Mouse (Mus musculus): ENCODE measurements around the gene Zc3h12c.
"Not testable (repeated sequence)": the region's sequence is repeated elsewhere in the genome, so short reads cannot be mapped to it uniquely, and the experiment has no call there.

Gene Zc3h12c

GRCm38 (mm10) chr9:52102060-52102844, 66.1 kb downstream of the Zc3h12c start:
- no peak for DNase-seq (ENCODE audit: low spot score in 2 of 2)

- DNase-seq (ENCODE audit: low spot score in 2 of 2), result no peak
Measured at GRCm38 (mm10) chr9:52100426-52100825, 67.9 kb downstream of the Zc3h12c start.

DNA sequence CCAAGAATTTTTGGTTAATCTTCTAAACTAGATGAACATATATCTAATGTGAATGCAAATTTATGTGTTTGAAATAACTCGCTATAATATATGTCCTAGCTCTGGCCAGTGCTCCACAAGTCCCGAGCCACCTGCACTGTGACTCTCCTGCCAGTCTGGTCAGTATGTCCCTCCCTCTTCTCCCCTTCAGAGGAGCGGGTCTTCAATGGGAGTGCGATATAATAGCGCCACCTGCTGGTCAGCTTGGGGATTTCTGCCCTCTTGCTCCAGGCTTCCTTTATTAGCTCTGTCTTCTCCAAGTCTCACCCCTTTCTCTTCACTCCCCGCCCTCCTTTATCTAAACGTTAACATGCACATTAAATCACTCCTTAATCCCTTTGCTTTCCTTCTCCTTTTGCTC, 69.8 kb downstream of the Zc3h12c start:
- peak; percentile 41 to 80 for DNase-seq (ENCODE audit: low spot score in 2 of 2)

DNA sequence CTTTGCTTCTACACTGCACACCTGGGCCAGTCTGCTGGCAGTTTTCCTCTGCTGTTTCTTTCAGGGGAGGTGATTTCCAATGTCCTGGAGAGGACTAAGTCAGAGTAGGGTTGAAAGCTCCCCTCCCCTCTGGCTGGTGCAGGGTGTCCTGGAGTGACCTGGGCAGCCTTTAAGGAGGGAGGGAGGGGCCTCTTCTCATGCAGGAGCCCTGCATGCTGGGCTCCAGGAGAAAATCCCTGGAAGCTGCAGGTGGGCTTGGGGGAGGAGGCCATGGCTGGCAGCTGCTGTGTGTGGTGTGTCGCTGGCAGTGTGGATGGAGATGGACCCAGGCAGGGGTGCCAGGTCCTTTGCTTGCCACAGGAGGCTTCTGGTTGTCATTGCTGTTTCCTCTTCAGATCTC, 71.0 kb downstream of the Zc3h12c start:
- DNase-seq (ENCODE audit: low spot score in 2 of 2), result no peak

DNA sequence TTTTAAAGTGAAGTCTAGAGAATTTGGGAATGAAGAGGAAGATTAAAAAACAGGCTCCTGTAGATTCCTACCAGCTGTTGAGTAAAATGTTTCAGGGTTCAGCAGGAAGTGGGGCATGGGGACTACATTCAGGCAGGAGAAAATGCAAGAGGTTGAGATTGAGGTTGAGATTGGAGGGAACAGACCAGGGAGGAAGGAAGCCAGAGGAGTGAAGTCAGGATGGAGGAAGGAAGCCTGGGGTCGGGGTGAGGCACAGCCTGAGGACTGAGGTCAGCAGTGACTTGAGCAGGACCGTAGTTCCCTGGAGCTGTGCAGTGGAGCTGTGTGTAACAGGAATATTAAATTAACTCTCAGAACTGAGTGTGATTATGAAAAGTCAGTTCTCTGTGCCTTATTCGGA, 72.7 kb downstream of the Zc3h12c start:
- DNase-seq (ENCODE audit: low spot score in 2 of 2), result no peak

DNA sequence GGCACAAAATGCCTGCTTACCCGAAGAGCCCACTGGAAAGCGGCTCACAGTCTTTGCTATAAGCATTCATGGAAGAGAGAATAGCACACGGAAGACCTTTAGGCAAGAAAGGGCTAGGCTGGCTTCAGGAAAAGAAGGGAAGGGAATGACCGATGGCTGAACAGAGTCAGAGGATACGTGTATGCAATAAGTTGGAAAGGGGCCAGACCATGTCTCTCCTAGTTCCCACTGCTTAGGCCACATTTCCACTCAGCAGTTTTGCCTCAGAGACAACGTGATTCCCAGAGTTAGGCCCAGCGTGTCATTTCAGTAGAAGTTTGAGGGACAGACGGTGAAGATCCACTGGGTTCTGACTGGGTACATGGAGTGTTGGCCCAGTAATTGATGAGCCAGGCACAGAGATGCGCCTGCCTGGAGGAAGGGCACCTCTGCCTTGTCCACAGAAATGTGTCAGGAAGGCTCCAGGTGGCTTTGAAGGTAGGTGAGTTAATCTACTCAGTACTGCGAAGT, 73.8 kb downstream of the Zc3h12c start:
- no peak for DNase-seq (ENCODE audit: low spot score in 2 of 2)

DNA sequence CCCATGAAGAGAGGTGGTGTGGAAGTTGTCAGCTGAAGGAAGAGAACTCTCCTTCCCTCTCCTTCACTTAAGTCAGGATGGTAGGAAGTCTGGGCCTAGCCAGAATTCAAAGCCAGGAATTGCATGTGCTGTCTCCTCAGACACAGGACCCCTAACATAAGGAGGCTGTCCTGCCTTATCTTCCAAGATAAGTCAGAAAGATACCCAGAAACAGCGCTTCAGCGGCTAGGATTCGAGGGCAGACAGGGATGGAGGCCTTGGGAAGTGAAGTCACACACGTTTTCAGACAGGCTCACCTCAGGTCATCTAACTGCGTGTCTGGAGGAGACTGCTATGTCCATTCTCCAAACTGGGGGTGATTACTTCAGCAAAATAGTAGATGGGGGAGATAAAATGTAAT, 74.4 kb downstream of the Zc3h12c start:
- no peak for DNase-seq (ENCODE audit: low spot score in 2 of 2)

DNA sequence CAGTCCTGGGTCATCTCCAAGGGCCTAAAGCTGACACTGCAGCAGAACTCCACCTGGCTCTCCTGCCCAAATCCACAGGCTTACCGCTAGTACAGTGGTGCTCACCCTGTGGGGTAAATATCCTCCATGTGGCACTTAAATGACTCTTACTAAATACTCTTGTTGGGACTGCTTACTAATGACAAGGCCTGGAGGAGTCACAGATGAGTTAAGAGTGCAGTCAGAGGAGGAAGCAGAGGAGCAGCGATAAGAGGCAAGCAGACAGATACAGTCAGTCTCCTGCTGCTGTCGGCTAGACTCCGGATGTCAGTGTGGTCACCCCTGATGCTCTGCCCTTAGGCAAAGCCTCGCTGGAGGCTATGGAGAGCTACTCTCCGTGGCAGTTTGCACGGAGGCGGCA, 75.3 kb downstream of the Zc3h12c start:
- DNase-seq (ENCODE audit: low spot score in 2 of 2), result no peak

DNA sequence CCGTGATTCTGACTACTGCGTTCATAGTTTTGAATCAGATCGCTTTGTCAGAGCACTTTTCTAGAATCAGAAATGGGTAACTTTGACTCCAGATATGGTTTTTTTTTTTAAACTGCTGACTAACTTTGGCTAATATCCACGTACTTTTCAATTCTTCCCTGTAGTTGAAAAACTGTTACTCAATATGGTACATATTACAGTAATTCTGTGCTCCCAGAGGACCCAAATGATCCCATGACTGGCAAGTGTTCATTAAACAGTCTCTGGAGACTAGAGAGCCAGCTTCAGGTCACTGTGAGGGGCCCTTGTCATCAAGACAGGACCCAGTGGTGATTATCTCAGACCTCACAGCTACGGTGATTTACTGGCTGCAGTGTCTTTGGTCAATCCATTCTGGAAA, 76.1 kb downstream of the Zc3h12c start:
- DNase-seq (ENCODE audit: low spot score in 2 of 2), result no peak

DNA sequence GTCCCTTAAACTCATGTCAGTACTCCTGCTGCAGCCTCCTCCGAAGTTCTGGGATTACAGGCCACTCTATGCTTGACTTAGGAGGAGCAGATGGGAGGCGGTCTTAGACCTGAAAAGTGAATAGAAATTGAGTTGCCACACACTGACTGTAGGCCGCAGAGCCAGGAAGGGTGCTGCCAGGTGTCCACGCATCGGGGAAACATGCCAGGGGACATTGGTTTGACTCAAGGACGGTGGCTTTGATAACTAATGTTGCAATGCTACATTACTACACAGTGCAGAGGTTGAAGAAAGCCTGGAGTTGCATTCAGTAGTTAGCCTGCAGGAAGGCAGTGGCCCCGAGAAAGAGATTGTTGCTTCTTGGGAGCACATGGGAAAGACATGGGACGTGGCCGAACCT, 76.6 kb downstream of the Zc3h12c start:
- DNase-seq (ENCODE audit: low spot score in 2 of 2), result no peak

GRCm38 (mm10) chr9:52082414-52082813, 86.0 kb downstream of the Zc3h12c start:
- no peak for DNase-seq (ENCODE audit: low spot score in 2 of 2)

- no peak for DNase-seq (ENCODE audit: low spot score in 2 of 2)
Measured at GRCm38 (mm10) chr9:52081979-52082378, 86.4 kb downstream of the Zc3h12c start.

GRCm38 (mm10) chr9:52077692-52078091, 90.7 kb downstream of the Zc3h12c start:
- no peak for DNase-seq (ENCODE audit: low spot score in 2 of 2)

DNA sequence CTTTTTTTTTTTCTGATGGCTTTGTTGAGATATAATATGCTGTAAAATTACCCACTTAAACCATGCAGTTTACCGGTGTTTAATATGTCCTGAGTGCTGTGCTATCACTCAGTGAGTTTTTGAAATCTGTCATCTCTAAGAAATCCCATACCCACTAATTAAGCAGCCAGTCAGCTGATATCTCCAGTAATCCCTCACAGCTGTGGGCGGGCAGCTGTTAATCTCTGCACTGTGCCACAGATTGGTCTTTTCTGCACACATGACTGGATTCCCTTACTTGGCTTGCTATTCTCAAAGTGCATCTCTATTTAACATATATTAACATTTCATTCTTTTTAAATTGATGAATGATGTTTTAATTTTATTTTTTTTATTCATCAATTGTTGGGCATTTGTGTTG, 92.3 kb downstream of the Zc3h12c start:
- no peak for DNase-seq (ENCODE audit: low spot score in 2 of 2)

DNA sequence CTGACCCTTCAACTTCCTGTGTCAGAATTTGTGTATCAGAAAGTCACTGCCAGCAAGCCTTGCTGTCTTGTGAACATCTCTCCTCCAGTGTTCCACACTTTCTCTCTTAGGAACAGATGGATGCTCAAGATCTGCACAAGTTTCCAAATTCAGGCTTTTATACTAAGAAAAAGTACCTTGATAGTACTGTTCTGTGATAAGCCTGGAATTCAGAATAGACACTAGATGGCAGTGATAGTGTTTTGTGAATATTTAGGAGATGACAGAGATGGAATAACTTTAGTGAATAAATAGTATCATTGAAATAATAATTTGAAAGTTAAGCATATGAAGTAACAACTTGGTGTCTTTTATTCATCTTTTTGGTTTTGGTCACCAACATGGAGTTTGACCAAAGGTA, 96.2 kb downstream of the Zc3h12c start:
- DNase-seq (ENCODE audit: low spot score in 2 of 2), result no peak

- DNase-seq (ENCODE audit: low spot score in 2 of 2), result not testable (repeated sequence)
Measured at GRCm38 (mm10) chr9:52071352-52071751, 97.0 kb downstream of the Zc3h12c start.

GRCm38 (mm10) chr9:52070052-52070451, 98.3 kb downstream of the Zc3h12c start:
- DNase-seq (ENCODE audit: low spot score in 2 of 2), result no peak
